Mouse (Mus musculus) erythroblast, embryonic 14.5 days (primary cell): ENCODE results near the gene Asb15.

Source experiments
- GATA1 ChIP-seq: IDR thresholded peaks from 2 replicates; pipeline ENCODE4 v1.6.1; 2012; ENCODE audit warnings: low read length, inconsistent platforms, mixed read lengths
- TAL1 ChIP-seq: IDR thresholded peaks from 3 replicates; pipeline ENCODE4 v1.6.1; 2012; ENCODE audit warnings: low read length, inconsistent platforms, mixed read lengths

GRCm38 (mm10) chr6:24600726-24601125 lies 72.8 kb downstream of the Asb15 start:
- TF ChIP-seq TAL1: no peak
- TF ChIP-seq GATA1: no peak
